Mouse (Mus musculus) spleen, adult 18-20 months (tissue): ENCODE data around the gene Atf5.

Experiments used
- DNase-seq, 2 experiments: peaks; one replicate each; pipeline ENCODE4 v3.0.0; 2022; ENCODE audit warnings: mixed read lengths in 2 of 2

The Atf5 gene

GRCm38 (mm10) chr7:44850146-44850545 is 33.7 kb upstream of the Atf5 start:
- peak; percentile 61 to 75 for DNase-seq

DNA sequence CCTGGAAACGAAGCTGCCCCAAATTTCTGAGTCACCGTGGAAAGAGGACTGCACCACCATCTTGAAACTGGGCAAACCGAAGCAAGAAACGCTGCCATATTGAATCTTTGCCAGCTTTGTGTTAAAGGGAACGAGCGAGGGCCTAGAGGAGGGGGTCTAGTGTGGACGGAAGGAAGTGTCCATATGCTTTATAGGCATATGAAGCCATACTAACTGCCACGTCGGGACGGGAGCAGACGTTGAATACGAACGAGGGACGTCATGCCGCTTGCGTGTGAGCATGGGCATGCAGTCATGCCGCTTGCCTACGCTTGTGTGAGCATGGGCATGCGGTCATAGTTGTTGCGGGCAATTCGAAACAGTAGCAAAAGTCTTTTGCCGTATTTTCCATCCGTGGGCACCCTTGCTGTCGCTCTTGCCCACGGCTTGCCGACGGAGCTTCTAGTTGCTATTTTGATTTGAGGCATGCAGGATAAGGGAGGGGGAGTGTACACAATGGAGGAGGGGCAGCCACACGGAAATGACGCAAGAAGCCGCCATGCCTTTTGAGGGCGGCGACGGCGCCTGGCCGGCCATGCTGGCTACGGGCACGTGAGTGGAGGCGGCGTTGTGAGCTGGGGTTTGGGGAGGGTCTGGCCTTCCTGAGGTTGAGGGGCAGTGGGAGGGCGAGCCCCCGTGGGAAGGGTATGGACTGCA is 33.1 kb upstream of the Atf5 start:
- DNase-seq, result peak; percentile 81 to 86

- DNase-seq, result peak; percentile 95 to 98
These were observed 32.3 kb upstream of the Atf5 start, which contains the start of the genes Akt1s1 and Tbc1d17 for GRCm38 (mm10) chr7:44848561-44849415. Akt1s1 (plus strand) TSS chr7:44848991. Tbc1d17 (minus strand) TSS chr7:44849079.

DNA sequence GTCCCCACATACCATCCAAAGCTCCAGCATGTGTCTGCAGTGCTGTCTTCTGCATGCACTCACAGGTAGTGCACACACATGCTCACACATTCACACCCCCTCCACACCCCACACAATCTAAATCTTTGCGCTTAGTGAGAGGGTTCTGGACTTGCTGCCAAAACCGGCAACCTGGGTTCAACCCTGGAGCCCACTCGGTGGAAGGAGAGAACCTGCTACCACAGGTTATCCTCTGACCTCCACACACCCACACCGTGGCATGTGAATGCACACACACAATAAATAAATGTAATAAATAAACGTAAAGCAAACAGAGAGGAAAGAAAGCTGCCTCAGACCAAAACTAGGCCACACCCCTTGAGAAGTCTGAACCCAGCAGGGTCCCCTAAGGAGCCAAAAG is 31.3 kb upstream of the Atf5 start:
- DNase-seq, result no peak

- DNase-seq, result no peak
These were observed 30.3 kb upstream of the Atf5 start for GRCm38 (mm10) chr7:44846804-44847203.

GRCm38 (mm10) chr7:44845006-44845405 is 28.5 kb upstream of the Atf5 start:
- DNase-seq, result no peak

GRCm38 (mm10) chr7:44841825-44842463 is 25.5 kb upstream of the Atf5 start:
- no peak for DNase-seq

DNA sequence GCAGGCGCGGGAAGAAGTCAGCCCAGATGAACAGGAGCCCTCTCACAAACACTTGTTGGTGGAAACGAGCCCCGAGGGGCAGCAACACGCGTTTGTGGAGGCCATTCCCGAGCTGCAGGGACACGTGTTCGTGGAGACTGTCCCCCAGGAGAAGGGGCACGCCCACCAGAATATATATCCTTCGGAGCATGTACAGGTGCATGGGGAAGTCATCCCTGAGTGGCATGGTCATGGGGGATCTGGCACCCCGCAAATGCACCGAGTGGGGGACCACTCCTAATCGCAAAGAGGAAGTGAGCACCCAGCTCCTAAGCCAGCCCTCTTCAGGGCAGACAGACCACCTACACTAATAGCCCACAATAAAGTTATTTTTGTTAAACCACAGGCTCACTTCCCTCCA is 24.0 kb upstream of the Atf5 start:
- peak in 1 of 2 experiments; percentile 42 for DNase-seq

DNA sequence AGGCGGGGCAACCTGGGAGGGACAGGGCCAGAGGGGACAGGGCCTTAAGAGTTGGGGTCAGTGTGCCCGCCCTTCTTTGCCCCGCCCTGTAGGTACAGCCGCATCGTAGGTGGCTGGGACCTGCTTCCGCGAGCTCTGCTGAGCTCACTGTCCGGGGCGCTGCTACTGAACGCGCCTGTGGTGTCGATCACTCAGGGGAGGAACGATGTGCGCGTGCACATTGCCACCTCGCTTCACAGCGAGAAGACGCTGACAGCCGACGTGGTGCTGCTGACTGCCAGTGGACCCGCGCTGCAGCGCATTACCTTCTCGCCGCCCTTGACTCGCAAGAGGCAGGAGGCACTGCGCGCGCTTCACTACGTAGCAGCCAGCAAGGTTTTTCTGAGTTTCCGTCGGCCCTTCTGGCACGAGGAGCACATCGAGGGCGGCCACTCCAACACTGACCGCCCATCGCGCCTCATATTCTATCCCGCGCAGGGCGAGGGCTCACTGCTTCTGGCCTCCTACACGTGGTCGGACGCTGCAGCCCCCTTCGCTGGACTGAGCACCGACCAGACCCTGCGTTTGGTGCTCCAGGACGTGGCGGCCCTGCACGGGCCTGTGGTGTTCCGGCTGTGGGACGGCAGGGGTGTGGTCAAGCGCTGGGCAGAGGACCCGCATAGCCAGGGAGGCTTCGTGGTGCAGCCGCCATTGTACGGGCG is 23.2 kb upstream of the Atf5 start:
- peak; percentile 71 to 80 for DNase-seq

GRCm38 (mm10) chr7:44839171-44839490 is 22.7 kb upstream of the Atf5 start:
- no peak for DNase-seq

DNA sequence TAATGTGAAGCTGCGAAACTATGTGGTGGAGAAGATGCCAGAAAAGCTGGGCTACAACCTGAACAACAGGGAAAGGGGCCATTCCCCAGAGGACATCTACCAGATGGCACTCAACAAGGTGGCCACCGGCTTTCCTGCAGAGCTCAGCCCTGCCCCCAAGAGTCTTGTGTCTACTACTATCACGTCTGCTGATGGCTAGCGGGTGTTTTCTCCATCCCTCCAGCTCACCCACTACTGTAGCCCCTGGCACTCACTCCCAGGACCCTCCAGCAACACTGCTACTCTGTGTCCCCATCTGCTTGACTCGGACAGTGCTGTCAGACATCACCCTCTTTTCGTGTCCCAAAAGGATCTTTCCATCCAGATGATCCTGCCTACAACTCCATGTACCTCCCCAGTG is 21.6 kb upstream of the Atf5 start:
- no peak for DNase-seq

DNA sequence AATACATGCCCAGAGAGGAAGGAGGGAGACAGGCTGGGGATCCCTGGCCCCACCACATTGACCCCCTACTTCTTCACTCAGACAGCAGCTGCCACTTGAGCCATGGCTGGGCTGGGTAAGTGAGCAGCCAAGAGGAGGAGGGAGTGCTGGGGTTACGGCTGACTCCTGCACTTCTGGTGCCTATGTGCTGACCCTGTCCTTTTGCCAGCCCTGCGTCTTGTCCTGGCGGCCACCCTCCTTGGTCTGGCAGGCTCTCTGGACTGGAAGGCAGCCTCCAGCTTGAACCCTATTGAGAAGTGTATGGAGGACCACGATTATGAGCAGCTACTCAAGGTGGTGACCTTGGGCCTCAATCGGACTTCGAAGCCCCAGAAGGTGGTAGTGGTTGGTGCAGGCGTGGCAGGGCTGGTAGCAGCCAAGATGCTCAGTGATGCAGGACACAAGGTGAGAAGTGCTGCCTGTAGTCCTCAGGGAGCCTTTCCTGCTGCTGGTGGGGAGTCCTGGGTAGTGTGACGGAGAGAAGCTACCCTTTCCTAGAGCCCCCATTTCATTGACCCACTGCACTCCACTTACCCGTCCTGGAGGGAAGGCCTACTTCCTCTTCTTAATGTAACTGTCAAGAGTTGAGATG is 20.1 kb upstream of the Atf5 start:
- no peak for DNase-seq

- peak; percentile 85 to 90 for DNase-seq
These were observed 19.6 kb upstream of the Atf5 start for GRCm38 (mm10) chr7:44836016-44836404.

GRCm38 (mm10) chr7:44835373-44836015 is 19.0 kb upstream of the Atf5 start:
- peak in 1 of 2 experiments; percentile 38 for DNase-seq

GRCm38 (mm10) chr7:44832763-44833162 is 16.3 kb upstream of the Atf5 start:
- no peak for DNase-seq

DNA sequence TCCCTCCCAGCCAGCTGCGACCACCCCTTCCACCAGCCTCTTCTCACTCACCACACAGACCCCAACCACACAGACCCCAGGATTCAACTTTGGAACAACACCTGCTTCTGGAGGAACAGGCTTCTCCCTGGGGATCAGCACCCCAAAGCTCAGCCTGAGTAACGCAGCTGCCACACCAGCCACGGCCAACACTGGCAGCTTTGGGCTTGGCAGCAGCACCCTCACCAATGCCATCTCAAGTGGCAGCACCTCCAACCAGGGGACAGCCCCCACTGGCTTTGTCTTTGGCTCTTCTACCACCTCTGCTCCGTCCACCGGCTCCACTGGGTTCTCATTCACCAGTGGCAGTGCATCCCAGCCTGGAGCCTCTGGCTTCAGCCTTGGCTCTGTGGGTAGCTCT is 12.2 kb upstream of the Atf5 start:
- no peak for DNase-seq

- no peak for DNase-seq
These were observed 10.3 kb upstream of the Atf5 start for GRCm38 (mm10) chr7:44826771-44827170.

DNA sequence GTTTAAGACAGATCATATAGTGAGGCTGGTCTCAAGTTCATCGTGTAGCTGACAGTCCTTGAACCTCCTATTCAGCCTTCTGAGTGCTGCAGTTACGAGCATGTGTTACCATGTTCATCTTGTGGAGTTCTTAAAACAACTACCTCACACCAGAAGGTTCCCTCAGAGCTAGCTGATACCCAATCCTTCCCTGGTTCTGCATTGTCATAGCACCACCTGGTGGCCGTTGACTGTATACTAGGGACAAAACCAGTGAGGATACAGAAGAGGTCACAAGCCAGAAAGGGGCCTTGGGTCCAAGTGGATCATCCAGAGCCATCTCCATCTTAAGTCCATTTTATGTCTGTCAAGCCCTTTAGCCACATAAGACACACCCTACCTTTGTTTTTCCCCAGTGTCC is 8.4 kb upstream of the Atf5 start:
- DNase-seq, result peak; percentile 63 to 83

DNA sequence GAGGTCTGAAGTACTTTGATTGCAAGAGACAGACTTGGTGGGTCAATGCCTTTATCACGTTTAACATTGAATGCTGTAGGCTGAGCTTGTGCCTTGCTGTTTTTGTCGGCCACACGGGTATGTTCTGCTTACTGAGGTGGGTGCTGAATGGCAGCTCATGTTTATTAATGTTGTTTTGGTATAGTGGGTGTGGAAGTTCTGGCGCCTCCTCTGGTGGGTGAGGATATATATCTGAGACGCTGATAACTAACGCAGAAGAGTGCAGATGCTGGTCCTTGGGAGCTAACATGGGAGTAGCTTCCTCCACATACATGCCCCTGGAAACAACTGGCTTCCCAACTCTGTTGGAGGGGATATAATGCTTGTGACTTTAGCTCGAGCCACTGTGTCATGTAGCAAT is 7.0 kb upstream of the Atf5 start:
- peak in 1 of 2 experiments; percentile 3 for DNase-seq

DNA sequence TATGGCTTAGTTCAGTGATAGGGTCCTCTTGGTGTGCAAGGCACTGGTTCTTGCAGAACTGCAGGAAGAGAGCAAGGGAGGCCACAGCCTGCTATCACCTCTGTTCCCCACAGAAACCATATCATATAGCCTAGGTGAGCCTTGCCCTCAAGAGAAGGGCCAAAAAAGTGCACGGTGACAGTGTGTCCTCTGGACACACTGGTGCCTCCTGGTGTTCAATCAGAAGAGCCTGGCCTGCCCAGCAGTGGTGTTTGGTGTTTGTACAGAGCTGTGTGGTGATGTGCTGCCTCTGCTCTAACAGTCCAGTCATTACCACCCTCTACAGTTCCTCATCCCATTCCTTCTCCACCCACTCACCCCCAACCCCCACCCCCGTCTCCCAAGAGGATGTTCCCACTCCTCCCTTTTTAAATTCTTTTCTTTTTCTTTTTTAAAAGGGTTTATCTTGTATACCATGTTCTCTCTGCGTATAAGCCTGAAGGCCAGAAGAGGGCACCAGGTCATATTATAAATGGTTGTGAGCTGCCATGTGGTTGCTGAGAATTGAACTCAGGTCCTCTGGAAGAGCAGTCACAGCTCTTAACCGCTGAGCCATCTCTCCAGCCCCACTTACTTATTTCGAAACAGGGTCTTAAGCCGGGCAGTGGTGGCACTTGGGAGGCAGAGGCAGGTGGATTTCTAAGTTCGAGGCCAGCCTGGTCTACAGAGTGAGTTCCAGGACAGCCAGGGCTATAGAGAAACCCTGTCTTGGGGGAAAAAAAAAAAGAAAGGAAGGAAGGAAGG is 5.4 kb upstream of the Atf5 start:
- DNase-seq, result no peak

DNA sequence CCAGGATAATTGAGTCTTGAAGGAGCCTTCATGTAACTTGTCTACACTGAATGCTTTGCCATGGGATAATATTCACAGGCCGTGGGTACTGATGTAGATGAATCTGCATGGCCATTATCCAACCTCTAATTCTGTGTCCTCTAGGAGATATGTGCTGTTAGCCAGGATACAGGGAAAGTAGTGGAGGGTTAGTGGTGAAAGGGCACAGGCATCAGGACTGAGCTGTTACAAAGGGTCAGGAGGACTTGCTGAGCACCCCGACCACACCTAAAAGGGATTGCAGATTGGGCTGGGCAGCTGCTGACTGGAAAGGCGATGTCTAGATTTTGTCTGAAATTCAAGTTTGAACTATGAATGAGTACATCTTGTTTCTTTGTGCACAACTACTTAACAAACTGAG is 4.1 kb upstream of the Atf5 start:
- no peak for DNase-seq
